Mouse (Mus musculus): ENCODE measurements around the gene Gja5.

Gja5 gene

DNA sequence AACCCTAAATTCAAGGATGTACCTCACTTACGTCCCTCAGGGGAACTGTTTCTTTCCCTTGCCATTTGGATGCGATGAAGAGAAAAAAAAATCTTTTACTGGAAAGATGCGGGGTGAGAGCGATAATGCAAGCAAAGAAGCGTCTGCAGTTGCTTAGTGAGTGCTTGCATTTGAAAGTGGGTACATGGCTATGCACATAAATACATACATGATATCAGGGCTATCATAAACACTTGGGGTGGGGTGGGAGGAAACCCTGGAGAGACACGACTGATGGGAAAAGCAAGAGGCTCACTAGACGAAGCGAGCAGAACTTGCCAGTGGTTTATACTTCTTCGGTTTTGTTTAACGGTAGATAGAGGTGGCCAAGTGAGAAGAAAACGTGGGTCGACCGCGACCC, at the start of gene Gja5:
Gene Gja5 (plus strand): TSS at position 301 of the 400 bp plus-strand sequence.
- DNase-seq (ENCODE audit: low read depth, low spot score), result no peak

GRCm38 (mm10) chr3:96855833-96856232, 48.7 kb upstream of the Gja5 start:
- DNase-seq (ENCODE audit: low read depth, low spot score), result no peak

DNA sequence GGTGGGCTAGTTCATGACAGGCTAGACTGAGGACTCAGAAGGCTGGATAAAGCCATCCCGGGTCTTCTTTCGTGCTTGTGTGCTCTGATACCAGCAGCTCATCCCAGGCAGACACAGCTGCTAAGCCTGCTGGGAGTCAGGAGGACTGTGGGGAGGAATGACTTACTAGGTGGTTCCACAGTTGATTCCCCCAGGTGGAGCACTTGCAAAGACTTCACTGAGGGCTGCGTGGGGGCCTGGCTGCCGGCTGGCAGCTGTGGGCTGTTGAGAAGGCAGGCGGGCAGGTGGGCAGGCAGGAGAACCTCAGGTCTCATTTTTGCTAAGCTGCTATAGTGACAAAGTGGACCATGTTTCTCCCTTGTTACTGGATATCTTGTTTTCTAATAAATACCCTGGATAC, 44.0 kb upstream of the Gja5 start:
- no peak for DNase-seq (ENCODE audit: low read depth, low spot score)

GRCm38 (mm10) chr3:96867863-96868262, 36.6 kb upstream of the Gja5 start:
- DNase-seq (ENCODE audit: low read depth, low spot score), result no peak

GRCm38 (mm10) chr3:96868566-96868965, 35.9 kb upstream of the Gja5 start:
- no peak for DNase-seq (ENCODE audit: low read depth, low spot score)

- DNase-seq (ENCODE audit: low read depth, low spot score), result no peak
Observed at GRCm38 (mm10) chr3:96869091-96869490, 35.4 kb upstream of the Gja5 start.

DNA sequence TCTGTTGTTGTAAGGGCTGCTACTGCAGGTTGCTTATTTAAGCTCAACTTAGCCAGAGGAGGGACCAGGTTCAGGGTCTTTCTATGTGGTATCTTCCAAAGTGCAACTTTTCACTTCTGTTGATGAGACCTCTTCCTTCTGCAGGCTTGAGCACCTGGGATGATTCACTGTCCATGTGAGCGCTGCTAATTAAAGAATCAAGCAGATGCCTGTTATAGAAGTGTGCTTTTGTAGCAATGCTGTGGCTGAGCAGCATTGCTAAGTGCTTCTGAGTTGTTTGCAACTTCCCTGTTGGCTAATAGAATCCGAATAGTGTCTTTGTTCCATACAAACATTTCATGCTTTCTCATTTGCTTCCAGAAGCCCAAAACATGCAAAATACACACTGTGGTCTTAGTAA, 34.2 kb upstream of the Gja5 start:
- no peak for DNase-seq (ENCODE audit: low read depth, low spot score)

GRCm38 (mm10) chr3:96871070-96871469, 33.4 kb upstream of the Gja5 start:
- no peak for DNase-seq (ENCODE audit: low read depth, low spot score)

GRCm38 (mm10) chr3:96872501-96872900, 32.0 kb upstream of the Gja5 start:
- no peak for DNase-seq (ENCODE audit: low read depth, low spot score)

DNA sequence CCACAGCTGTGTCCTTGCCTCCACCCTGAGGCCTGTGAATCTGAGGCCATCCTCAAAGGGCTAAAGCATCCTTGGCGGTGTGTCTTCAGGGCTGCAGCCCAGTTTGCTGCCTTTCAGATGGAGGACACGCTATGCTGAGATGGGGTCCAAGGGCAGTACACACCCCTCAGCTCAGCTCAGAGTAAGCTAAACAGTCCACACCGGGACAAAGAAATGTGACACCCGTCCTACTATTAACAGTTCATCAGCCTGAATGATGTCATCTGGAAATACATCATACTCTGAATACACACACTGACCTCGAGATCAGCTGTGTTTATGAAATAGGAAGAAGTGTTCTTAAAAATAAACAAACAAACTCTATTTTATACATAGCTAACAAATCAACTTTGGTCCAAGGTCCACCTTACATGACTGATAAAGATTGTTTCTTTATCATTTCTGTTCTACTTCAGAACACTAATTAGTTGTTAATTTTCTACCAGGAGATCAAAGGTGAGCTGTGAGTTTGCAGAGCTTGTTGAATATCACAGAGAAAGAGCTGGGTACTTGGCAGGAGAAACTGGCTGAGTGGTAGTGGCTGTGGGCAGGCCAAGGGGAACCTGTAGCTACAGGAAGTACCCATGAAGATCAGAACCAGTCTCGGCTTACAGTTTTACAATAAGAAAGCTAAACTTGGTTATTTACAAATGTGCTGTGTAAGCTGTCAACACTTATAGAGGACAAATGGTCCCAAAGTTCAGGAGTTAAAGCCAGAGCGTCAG, 29.5 kb upstream of the Gja5 start:
- DNase-seq (ENCODE audit: low read depth, low spot score), result no peak

DNA sequence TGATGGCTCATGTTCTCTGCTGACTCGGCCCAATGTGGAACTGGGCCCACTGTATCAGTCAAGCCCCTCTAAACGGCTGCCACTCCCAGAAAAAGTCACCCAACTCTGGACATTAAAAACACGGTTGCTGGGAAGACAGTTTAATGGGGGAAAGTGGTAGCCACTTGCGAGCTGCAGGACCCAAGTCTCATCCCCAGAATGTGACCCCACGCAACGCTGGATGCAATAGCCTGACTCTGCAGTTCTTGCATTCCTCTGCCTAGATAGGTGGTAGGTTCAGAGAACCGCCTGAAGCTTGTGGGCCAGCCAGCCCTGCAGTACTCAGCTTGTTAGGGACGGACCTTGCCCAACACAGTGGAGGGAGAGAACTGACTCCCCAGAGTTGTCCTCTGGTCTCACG, 25.0 kb upstream of the Gja5 start:
- no peak for DNase-seq (ENCODE audit: low read depth, low spot score)

DNA sequence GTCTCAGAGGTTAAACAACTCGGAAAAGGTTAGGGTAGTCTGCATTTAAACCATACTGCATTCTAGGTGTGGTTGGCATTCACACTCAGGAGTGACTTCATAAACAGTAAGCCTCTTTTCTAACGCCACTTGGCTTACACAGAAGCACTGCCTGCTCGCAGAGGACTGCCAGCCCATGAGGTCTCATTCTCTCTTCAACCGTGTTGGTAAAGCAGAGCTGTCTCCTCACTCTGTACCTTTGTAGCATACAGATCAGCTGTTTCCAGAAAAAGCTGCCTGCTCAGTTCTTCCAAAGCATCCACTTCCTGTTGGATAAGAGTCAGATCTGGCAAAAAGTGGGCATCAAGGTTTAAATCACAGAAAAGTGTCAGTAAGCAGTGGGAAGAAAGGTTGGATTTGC, 24.1 kb upstream of the Gja5 start:
- DNase-seq (ENCODE audit: low read depth, low spot score), result no peak

GRCm38 (mm10) chr3:96881557-96881956, 22.9 kb upstream of the Gja5 start:
- no peak for DNase-seq (ENCODE audit: low read depth, low spot score)

- no peak for DNase-seq (ENCODE audit: low read depth, low spot score)
Observed at GRCm38 (mm10) chr3:96882061-96882849, 22.2 kb upstream of the Gja5 start.

DNA sequence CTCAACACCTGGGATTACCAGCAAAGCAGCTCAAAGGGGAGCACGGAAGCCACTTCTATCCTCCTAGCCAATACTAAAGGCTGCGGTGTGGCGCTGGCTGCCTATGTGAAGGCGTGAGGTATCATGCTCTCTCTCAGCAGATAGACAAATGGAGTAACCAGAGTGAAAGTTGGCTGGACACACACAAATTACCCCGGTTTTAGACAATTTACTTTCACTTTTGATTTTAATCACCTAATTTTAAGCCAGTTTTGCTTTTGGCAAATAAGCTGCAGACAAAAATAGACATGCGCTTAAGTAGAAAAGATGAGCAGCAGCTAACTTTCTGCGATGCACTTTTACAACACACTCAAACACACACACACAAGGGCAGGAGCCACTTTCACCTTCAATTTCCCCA, 20.8 kb upstream of the Gja5 start:
- no peak for DNase-seq (ENCODE audit: low read depth, low spot score)

- no peak for DNase-seq (ENCODE audit: low read depth, low spot score)
Observed at GRCm38 (mm10) chr3:96902336-96902999, 2.0 kb upstream of the Gja5 start.

DNA sequence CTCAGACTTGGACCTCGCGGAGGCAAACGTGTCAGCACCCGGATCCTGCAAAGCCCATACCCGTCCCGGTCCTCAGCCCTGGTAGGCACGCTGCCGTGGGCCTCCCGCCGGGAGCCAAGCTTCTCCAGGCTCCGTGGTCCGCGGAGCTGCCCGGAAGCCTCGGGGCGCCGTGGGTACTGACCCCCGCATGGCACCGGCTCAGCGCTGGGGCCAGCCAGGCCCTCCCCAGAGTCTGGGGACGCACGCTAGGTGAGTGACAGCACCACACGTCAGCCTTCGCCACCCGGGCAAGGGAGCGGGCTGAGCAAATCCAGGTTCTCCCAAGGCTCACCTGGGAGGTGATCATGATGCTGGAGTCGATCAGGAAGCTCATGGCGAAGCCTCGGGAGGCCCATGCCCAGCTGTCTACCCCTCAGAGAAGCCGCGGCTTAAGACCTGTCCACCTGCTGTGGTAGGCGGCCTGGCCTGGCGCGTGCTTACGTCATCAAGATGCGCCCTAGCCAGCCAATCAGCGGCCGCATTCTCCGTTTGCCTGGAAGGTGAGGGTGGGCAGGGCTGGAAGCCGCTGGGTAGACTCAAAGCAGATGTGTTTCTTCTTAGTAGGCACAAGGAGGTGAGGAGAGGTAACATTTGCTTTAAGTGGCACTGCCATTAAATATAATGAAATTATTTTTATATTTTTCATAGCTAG, 503 bp downstream of the Gja5 start, which contains the start of gene Gpr89:
Gene Gpr89 (minus strand): TSS at position 496 of the 691 bp plus-strand sequence.
- peak; percentile 93 for DNase-seq (ENCODE audit: low read depth, low spot score)

DNA sequence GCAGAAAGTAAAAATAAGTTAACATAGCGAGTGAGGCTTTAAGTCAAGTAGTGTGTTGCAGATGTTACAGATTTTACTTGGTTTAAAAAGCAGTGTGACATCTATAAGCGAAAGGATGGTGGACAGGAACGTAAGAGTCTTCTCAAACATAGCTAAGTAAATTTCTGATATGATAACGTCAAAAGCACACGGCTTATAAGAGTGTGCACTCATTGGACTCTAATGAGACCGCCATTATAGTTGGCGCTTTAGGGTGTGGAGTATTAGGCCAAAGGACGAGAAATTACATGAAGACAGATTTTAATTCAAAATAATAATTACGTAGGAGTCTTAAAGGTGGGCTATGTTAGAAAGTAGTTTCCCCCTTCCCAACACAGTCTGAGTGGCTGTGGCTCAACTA, 1.1 kb downstream of the Gja5 start:
- no peak for DNase-seq (ENCODE audit: low read depth, low spot score)

DNA sequence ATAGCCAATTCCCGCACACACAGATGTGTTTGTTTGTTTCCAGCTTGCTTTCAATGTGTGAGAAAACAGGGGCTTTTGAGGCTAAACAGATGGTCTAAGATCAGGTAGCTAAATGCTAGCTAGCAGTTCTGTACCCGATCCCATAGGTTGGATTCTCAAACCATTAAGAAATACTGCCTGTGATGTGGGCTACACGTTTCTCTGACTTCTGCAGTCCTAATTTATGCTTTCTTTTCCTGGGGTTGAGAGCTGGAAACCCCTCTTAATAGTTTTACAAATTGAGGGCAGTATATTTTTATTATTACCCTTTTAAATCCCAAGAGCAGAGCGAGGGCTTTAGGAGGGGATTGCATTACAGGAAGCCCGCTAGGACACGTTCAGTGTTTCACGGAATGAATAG, 16.5 kb downstream of the Gja5 start:
- DNase-seq (ENCODE audit: low read depth, low spot score), result no peak

DNA sequence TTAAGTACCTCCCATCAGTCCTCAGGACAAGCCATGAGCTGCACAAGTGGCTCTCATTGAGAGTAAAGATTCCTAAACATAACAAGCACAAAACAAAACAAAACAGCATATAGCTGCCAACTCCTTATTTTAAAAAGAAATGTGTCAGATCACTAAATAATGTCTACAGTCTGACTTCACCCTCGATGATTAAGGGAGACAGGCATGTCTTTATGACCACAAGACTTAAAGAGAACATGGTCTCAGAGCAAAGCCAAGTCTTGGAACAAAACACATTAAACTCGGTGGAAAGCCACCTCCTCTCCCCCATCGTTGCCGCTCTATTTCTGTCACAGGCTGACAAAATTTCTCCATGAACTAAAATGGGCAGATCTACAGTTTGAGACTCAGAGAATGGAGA, 20.1 kb downstream of the Gja5 start:
- no peak for DNase-seq (ENCODE audit: low read depth, low spot score)

GRCm38 (mm10) chr3:96925920-96926319, 21.4 kb downstream of the Gja5 start, which contains the start of gene Gja8:
Gja8 (minus strand) TSS chr3:96926020.
- DNase-seq (ENCODE audit: low read depth, low spot score), result no peak

GRCm38 (mm10) chr3:96931261-96931681, 26.8 kb downstream of the Gja5 start:
- DNase-seq (ENCODE audit: low read depth, low spot score), result no peak

All from mesoderm, embryonic 11.5 days (tissue).